Mouse (Mus musculus) stomach, embryonic 14.5 days (tissue): ENCODE data around the gene Sertad1. TPM values are rescaled to one million over a fixed set of nuclear protein-coding genes. Genes with fewer than 3 reads are reported as not detected.

ENCODE experiments used
- ATAC-seq: fragments of 200-750 bp; cut with Nextera tagmentation; 2 replicates; pipeline ENCODE4 v1.8.0; 2017; ENCODE audit warnings: low read depth, moderate TSS enrichment; ENCODE audit not compliant: insufficient number of reproducible peaks, insufficient read depth, low FRiP score
- H3K27ac ChIP-seq: fragments of 300-500 bp; sonication (generic); 2 replicates; pipeline ENCODE4 v1.5.1; 2014; ENCODE audit warnings: mild to moderate bottlenecking, low read length, moderate library complexity, mixed read lengths
- H3K27me3 ChIP-seq: fragments of 300-500 bp; sonication (generic); 2 replicates; pipeline ENCODE4 v1.6.1; 2014; ENCODE audit warnings: low read length, control low read depth, mixed read lengths; ENCODE audit not compliant: control insufficient read depth, insufficient read depth
- H3K36me3 ChIP-seq: fragments of 300-500 bp; sonication (generic); 2 replicates; pipeline ENCODE4 v1.6.1; 2014; ENCODE audit warnings: mild to moderate bottlenecking, control low read depth, low read length, moderate library complexity, mixed read lengths; ENCODE audit not compliant: control insufficient read depth, insufficient read depth
- H3K4me1 ChIP-seq: fragments of 300-500 bp; sonication (generic); 2 replicates; pipeline ENCODE4 v1.6.1; 2014; ENCODE audit warnings: low read length, control low read depth, mixed read lengths; ENCODE audit not compliant: control insufficient read depth, insufficient read depth
- H3K4me2 ChIP-seq: fragments of 300-500 bp; sonication (generic); replicated peaks from 2 replicates; pipeline ENCODE4 v1.6.1; 2014; ENCODE audit warnings: low read depth, low read length, control low read depth
- H3K4me3 ChIP-seq: fragments of 300-500 bp; sonication (generic); 2 replicates; pipeline ENCODE4 v1.5.1; 2014; ENCODE audit warnings: low read depth, low read length, control low read depth
- H3K9ac ChIP-seq: fragments of 300-500 bp; sonication (generic); replicated peaks from 2 replicates; pipeline ENCODE4 v1.6.1; 2014; ENCODE audit warnings: low read depth, mild to moderate bottlenecking, control low read depth, low read length, moderate library complexity, mixed read lengths
- H3K9me3 ChIP-seq: fragments of 300-500 bp; sonication (generic); 2 replicates; pipeline ENCODE4 v1.6.1; 2016; ENCODE audit warnings: low read depth, low read length, control low read depth; ENCODE audit not compliant: control insufficient read depth
- WGBS: fragments of 180-500 bp; shearing (Covaris S2); extraction: QIAGEN DNeasy Blood & Tissue Kit; methylation state at CpG from one replicate; pipeline ENCODE4 v1.1.7; 2014; 5-methylcytosine and 5-hydroxymethylcytosine counted together
- polyA plus RNA-seq: library from polyadenylated mRNA; unstranded; fragments of >200 nt; fragmentation: Nextera tagmentation; extraction: Ambion mirVana; gene quantifications from 2 replicates; pipeline ENCODE4 v1.2.1, GENCODE M21; 2014

Sertad1 gene
- polyA plus RNA-seq, 1 experiment from 2014 or later: 35.5 TPM

GRCm38 (mm10) chr7:27520104-27520503 is 33.4 kb downstream of the Sertad1 start:
- Histone ChIP-seq H3K4me3 (no peak overlapping the region), H3K36me3 (peaks cover 5% of the 10 kb centered on the region), H3K27me3 (no peaks in the 10 kb centered on the region), H3K9ac (no peak overlapping the region), H3K27ac (no peak overlapping the region), H3K9me3 (0 out of 2 replicates have a peak, but pooled peaks cover 3% of the 10 kb centered on the region), H3K4me2 (no peak overlapping the region), H3K4me1 (no peaks in the 10 kb centered on the region)
- ATAC-seq: no peak

- WGBS: 61% methylated on average over 1 of the region's 1 CpGs
- 0 out of 2 replicates have a peak, but pooled peaks cover 3% of the 10 kb centered on the region for H3K9me3 ChIP-seq
- H3K36me3 ChIP-seq: peaks cover 5% of the 10 kb centered on the region
- no peak overlapping the region for H3K27ac ChIP-seq
- H3K4me2 ChIP-seq: no peak overlapping the region
- no peaks in the 10 kb centered on the region for H3K27me3 ChIP-seq
- no peak for ATAC-seq
- no peaks in the 10 kb centered on the region for H3K4me1 ChIP-seq
- no peak overlapping the region for H3K4me3 ChIP-seq
- H3K9ac ChIP-seq: no peak overlapping the region
Measured at GRCm38 (mm10) chr7:27520599-27520998, 33.9 kb downstream of the Sertad1 start.

- H3K27ac ChIP-seq: no peak within 1 kb of the TSS
Measured at GRCm38 (mm10) chr7:27522967-27523366, 36.3 kb downstream of the Sertad1 start, which contains the start of gene Hipk4. Gene Hipk4, plus strand, starts transcription at chr7:27523267.

DNA sequence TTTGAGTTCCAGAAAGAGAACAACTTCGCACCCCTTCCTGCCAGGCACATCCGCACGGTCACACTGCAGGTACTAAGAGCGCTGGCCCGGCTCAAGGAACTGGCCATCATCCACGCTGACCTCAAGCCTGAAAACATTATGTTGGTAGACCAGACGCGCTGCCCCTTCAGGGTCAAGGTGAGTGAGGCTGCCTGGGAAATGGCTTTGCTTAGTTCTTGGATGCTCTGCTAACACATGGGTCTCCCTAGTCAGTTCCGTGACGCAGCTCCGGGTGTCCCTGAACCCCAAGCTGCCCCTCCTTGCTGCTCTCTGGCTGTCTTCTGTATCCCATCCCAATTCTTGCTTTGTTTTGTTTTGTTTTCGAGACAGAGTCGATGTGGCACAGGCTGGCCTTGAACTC is 37.1 kb downstream of the Sertad1 start:
- H3K27ac ChIP-seq: no peak overlapping the region
- 0 out of 2 replicates have a peak, but pooled peaks cover 3% of the 10 kb centered on the region for H3K9me3 ChIP-seq
- 91% methylated on average over 13 of the region's 13 CpGs for WGBS
- H3K4me1 ChIP-seq: no peaks in the 10 kb centered on the region
- H3K4me3 ChIP-seq: no peak overlapping the region
- no peak overlapping the region for H3K9ac ChIP-seq
- no peak overlapping the region for H3K4me2 ChIP-seq
- H3K27me3 ChIP-seq: no peaks in the 10 kb centered on the region
- no peak for ATAC-seq
- no peaks in the 10 kb centered on the region; the same call in 1 of the 2 replicates for H3K36me3 ChIP-seq

More at GRCm38 (mm10) chr7:27522967-27523366, 36.3 kb downstream of the Sertad1 start, which contains the start of gene Hipk4:
- no peaks in the 10 kb centered on the region for H3K4me1 ChIP-seq
- no peak for ATAC-seq
- H3K27me3 ChIP-seq: no peaks in the 10 kb centered on the region
- H3K36me3 ChIP-seq: peaks cover under 1% of the 10 kb centered on the region; the same call in 1 of the 2 replicates
- 0 out of 2 replicates have a peak, but pooled peaks cover 3% of the 10 kb centered on the region for H3K9me3 ChIP-seq
- no peak within 1 kb of the TSS for H3K9ac ChIP-seq
- WGBS: 54% methylated on average over 5 of the region's 5 CpGs
- H3K4me2 ChIP-seq: no peak within 1 kb of the TSS
- no peak within 1 kb of the TSS for H3K4me3 ChIP-seq

- Histone ChIP-seq H3K4me1 (no peaks in the 10 kb centered on the region), H3K9ac (no peak overlapping the region), H3K27ac (no peak overlapping the region), H3K36me3 (peaks cover 3% of the 10 kb centered on the region; the same call in 1 of the 2 replicates), H3K4me3 (no peak overlapping the region), H3K9me3 (no peaks in the 10 kb centered on the region), H3K27me3 (no peaks in the 10 kb centered on the region), H3K4me2 (no peak overlapping the region)
- WGBS: 27% methylated on average over 10 of the region's 10 CpGs
- ATAC-seq: peak; percentile 77; the same call in 1 of the 2 replicates
Measured at GRCm38 (mm10) chr7:27526039-27526827, 39.5 kb downstream of the Sertad1 start.

GRCm38 (mm10) chr7:27529070-27529469 is 42.4 kb downstream of the Sertad1 start:
- Histone ChIP-seq H3K9ac (no peak overlapping the region), H3K27ac (no peak overlapping the region), H3K4me1 (no peaks in the 10 kb centered on the region), H3K9me3 (no peaks in the 10 kb centered on the region), H3K4me2 (no peak overlapping the region), H3K4me3 (no peak overlapping the region), H3K36me3 (peaks cover 13% of the 10 kb centered on the region), H3K27me3 (no peaks in the 10 kb centered on the region)
- WGBS: 82% methylated on average over 21 of the region's 21 CpGs
- ATAC-seq: no peak

- no peak for ATAC-seq
- Histone ChIP-seq H3K9me3 (no peaks in the 10 kb centered on the region), H3K4me2 (no peak overlapping the region), H3K4me3 (no peak overlapping the region), H3K9ac (no peak overlapping the region), H3K27me3 (no peaks in the 10 kb centered on the region), H3K36me3 (peaks cover 13% of the 10 kb centered on the region), H3K4me1 (no peaks in the 10 kb centered on the region), H3K27ac (no peak overlapping the region)
- WGBS: 83% methylated on average over 3 of the region's 3 CpGs
Measured at GRCm38 (mm10) chr7:27530937-27531336, 44.2 kb downstream of the Sertad1 start.

DNA sequence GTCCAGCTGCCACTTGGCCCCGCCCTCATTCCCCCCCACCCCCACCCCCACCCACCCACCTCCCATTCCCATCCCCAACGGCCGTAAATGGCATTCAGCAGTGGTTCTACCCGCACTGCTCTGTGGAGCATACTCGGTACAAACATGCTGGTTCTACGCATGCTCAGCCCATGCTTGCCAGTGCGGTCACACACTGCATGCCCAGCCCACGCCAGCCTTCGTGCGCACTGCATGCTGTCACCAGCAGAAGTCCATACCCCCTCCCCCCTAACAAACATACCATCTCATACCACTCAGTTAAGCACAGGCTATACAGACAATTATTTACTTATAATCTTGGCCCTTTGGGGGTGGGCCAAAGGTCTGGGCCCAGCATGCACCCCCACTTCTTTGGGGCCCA is 45.0 kb downstream of the Sertad1 start:
- H3K27ac ChIP-seq: no peak overlapping the region
- H3K4me3 ChIP-seq: no peak overlapping the region
- no peak overlapping the region for H3K4me2 ChIP-seq
- peaks cover 15% of the 10 kb centered on the region for H3K36me3 ChIP-seq
- 85% methylated on average over 10 of the region's 10 CpGs for WGBS
- H3K9ac ChIP-seq: no peak overlapping the region
- ATAC-seq: no peak
- H3K9me3 ChIP-seq: no peaks in the 10 kb centered on the region
- H3K27me3 ChIP-seq: no peaks in the 10 kb centered on the region
- no peaks in the 10 kb centered on the region for H3K4me1 ChIP-seq
